Mouse (Mus musculus) MEL (cell line): Measurements from ENCODE around the gene Tnfsf15. TPM values are rescaled to one million over a fixed set of nuclear protein-coding genes. Genes with fewer than 3 reads are reported as not detected.

Source experiments
- DNase-seq: peaks from one replicate; pipeline ENCODE4 v3.0.0; 2011; ENCODE audit warnings: low read depth, low spot score
- H3K27ac ChIP-seq: 2 replicates; pipeline ENCODE4 v1.5.1; 2012; ENCODE audit warnings: low read depth, mild to moderate bottlenecking, control low read depth, low read length, moderate library complexity; ENCODE audit not compliant: control insufficient read depth
- H3K27me3 ChIP-seq, 2 experiments: fragments of 150-350 bp in 1 of 2; sonication (generic) in 1 of 2; 2 replicates each; pipeline ENCODE4 v1.6.1; 2012; ENCODE audit warnings: low read length in 2 of 2, mild to moderate bottlenecking in 2 of 2, improper control_type of control experiment in 1 of 2, moderate library complexity in 1 of 2; ENCODE audit not compliant: insufficient read depth in 2 of 2, control insufficient read depth in 1 of 2
- H3K36me3 ChIP-seq, 2 experiments: 2 replicates each; pipeline ENCODE4 v1.6.1; 2012 to 2014; ENCODE audit warnings: low read length in 2 of 2, improper control_type of control experiment in 1 of 2, inconsistent platforms in 1 of 2, mild to moderate bottlenecking in 1 of 2; ENCODE audit not compliant: insufficient read depth in 2 of 2, control insufficient read depth in 1 of 2
- H3K4me1 ChIP-seq, 2 experiments: fragments of 150-350 bp in 1 of 2; sonication (generic) in 1 of 2; 2 replicates each; pipeline ENCODE4 v1.6.1; 2012; ENCODE audit warnings: low read length in 2 of 2, improper control_type of control experiment in 1 of 2, mild to moderate bottlenecking in 1 of 2; ENCODE audit not compliant: insufficient read depth in 2 of 2, control insufficient read depth in 1 of 2
- H3K4me3 ChIP-seq, 2 experiments: fragments of 150-350 bp in 1 of 2; sonication (generic) in 1 of 2; 2 replicates each; pipeline ENCODE4 v1.5.1; 2012; ENCODE audit warnings: low read depth in 2 of 2, low read length in 2 of 2, mild to moderate bottlenecking in 2 of 2, moderate library complexity in 2 of 2, control low read depth in 1 of 2, improper control_type of control experiment in 1 of 2; ENCODE audit not compliant: control insufficient read depth in 1 of 2, insufficient read depth in 1 of 2
- H3K79me2 ChIP-seq: 2 replicates; pipeline ENCODE4 v1.6.1; 2012; ENCODE audit warnings: mild to moderate bottlenecking, low read length, moderate library complexity; ENCODE audit not compliant: control insufficient read depth, poor library complexity, insufficient read depth
- H3K9ac ChIP-seq: 2 replicates; pipeline ENCODE4 v1.6.1; 2012; ENCODE audit warnings: low read depth, mild to moderate bottlenecking, control low read depth, low read length, moderate library complexity; ENCODE audit not compliant: control insufficient read depth, poor library complexity, severe bottlenecking
- H3K9me3 ChIP-seq: fragments of 150-350 bp; sonication (generic); replicated peaks from 2 replicates; pipeline ENCODE4 v1.6.1; 2012; ENCODE audit warnings: mild to moderate bottlenecking, low read length, improper control_type of control experiment, moderate library complexity; ENCODE audit not compliant: insufficient read depth
- CHD1 ChIP-seq: IDR thresholded peaks from 2 replicates; pipeline ENCODE4 v1.6.1; 2012; ENCODE audit warnings: low read depth, mild to moderate bottlenecking, inconsistent platforms, low read length, improper control_type of control experiment
- CHD2 ChIP-seq: IDR thresholded peaks from 2 replicates; pipeline ENCODE4 v1.6.1; 2011; ENCODE audit warnings: low read length, improper control_type of control experiment
- E2F4 ChIP-seq: IDR thresholded peaks from 2 replicates; pipeline ENCODE4 v1.6.1; 2011; ENCODE audit warnings: low read depth, low read length, improper control_type of control experiment, borderline replicate concordance
- EP300 ChIP-seq, 2 experiments: IDR thresholded peaks; 2 replicates each; pipeline ENCODE4 v1.6.1; 2011; ENCODE audit warnings: improper control_type of control experiment in 2 of 2, low read length in 2 of 2, low read depth in 1 of 2, mild to moderate bottlenecking in 1 of 2
- ETS1 ChIP-seq: IDR thresholded peaks from 2 replicates; pipeline ENCODE4 v1.6.1; 2012; ENCODE audit warnings: low read depth, mild to moderate bottlenecking, inconsistent platforms, low read length, improper control_type of control experiment, moderate library complexity
- JUND ChIP-seq: IDR thresholded peaks from 2 replicates; pipeline ENCODE4 v1.6.1; 2011; ENCODE audit warnings: low read depth, mild to moderate bottlenecking, improper control_type of control experiment, low read length
- KAT2A ChIP-seq: conservative IDR thresholded peaks from 2 replicates; pipeline ENCODE4 v1.6.1; 2012; ENCODE audit warnings: low read depth, low read length, improper control_type of control experiment, inconsistent platforms
- MAFK ChIP-seq: IDR thresholded peaks from 2 replicates; pipeline ENCODE4 v1.6.1; 2011; ENCODE audit warnings: low read depth, mild to moderate bottlenecking, low read length, improper control_type of control experiment, borderline replicate concordance
- MAX ChIP-seq: IDR thresholded peaks from 2 replicates; pipeline ENCODE4 v1.6.1; 2011; ENCODE audit warnings: low read length, improper control_type of control experiment
- MAZ ChIP-seq: IDR thresholded peaks from 2 replicates; pipeline ENCODE4 v1.6.1; 2012; ENCODE audit warnings: low read depth, mild to moderate bottlenecking, inconsistent platforms, low read length, improper control_type of control experiment
- MYB ChIP-seq: IDR thresholded peaks from 2 replicates; pipeline ENCODE4 v1.6.1; 2011; ENCODE audit warnings: mild to moderate bottlenecking, low read depth, low read length, improper control_type of control experiment
- NELFE ChIP-seq: IDR thresholded peaks from 2 replicates; pipeline ENCODE4 v1.6.1; 2011; ENCODE audit warnings: low read depth, low read length, improper control_type of control experiment
- NRF1 ChIP-seq: IDR thresholded peaks from 2 replicates; pipeline ENCODE4 v1.6.1; 2014; ENCODE audit warnings: low read depth, mild to moderate bottlenecking, inconsistent platforms, low read length, improper control_type of control experiment, moderate library complexity; ENCODE audit not compliant: poor library complexity, insufficient read depth, severe bottlenecking
- POLR2AphosphoS2 ChIP-seq: IDR thresholded peaks from 2 replicates; pipeline ENCODE4 v1.6.1; 2011; ENCODE audit warnings: low read length, improper control_type of control experiment
- POLR2AphosphoS5 ChIP-seq: IDR thresholded peaks from 2 replicates; pipeline ENCODE4 v1.6.1; 2012; ENCODE audit warnings: low read depth, borderline replicate concordance, mild to moderate bottlenecking, inconsistent platforms, low read length, moderate library complexity, mixed read lengths
- RAD21 ChIP-seq: IDR thresholded peaks from 2 replicates; pipeline ENCODE4 v1.6.1; 2011; ENCODE audit warnings: mild to moderate bottlenecking, low read depth, low read length, improper control_type of control experiment
- UBTF ChIP-seq: IDR thresholded peaks from 2 replicates; pipeline ENCODE4 v1.6.1; 2012; ENCODE audit warnings: low read depth, mild to moderate bottlenecking, inconsistent platforms, low read length, improper control_type of control experiment, moderate library complexity, borderline replicate concordance; ENCODE audit not compliant: insufficient read depth
- USF1 ChIP-seq: IDR thresholded peaks from 2 replicates; pipeline ENCODE4 v1.6.1; 2014; ENCODE audit warnings: low read depth, mild to moderate bottlenecking, inconsistent platforms, low read length, improper control_type of control experiment, moderate library complexity
- USF2 ChIP-seq, 2 experiments: IDR thresholded peaks; 2 replicates each; pipeline ENCODE4 v1.6.1; 2011 to 2012; ENCODE audit warnings: improper control_type of control experiment in 2 of 2, low read length in 2 of 2, borderline replicate concordance in 1 of 2, inconsistent platforms in 1 of 2, low read depth in 1 of 2, mild to moderate bottlenecking in 1 of 2; ENCODE audit not compliant: insufficient read depth in 1 of 2
- ZMIZ1 ChIP-seq: IDR thresholded peaks from 2 replicates; pipeline ENCODE4 v1.6.1; 2012; ENCODE audit warnings: low read depth, mild to moderate bottlenecking, inconsistent platforms, low read length, improper control_type of control experiment, moderate library complexity
- polyA plus RNA-seq, 2 experiments: library from polyadenylated mRNA; stranded (reverse) in 1 of 2; unstranded in 1 of 2; fragments of >175 nt in 1 of 2; fragments of >200 nt in 1 of 2; gene quantifications; 2 replicates each; pipeline versions ENCODE4 v1.2.1 to v1.2.4; 2012; ENCODE audit warnings: low replicate concordance in 2 of 2, low read depth in 1 of 2; ENCODE audit not compliant: insufficient read length in 2 of 2, insufficient read depth in 1 of 2, missing spikeins in 1 of 2
- total RNA-seq: library from RNA; depleted of rRNA; stranded (reverse); fragments of 300-350 nt; gene quantifications from 2 replicates; pipeline ENCODE4 v1.2.3, GENCODE M21; 2012; rRNA removed

The Tnfsf15 gene
- total RNA-seq (not detected in 2 replicates), polyA plus RNA-seq (not detected)

DNA sequence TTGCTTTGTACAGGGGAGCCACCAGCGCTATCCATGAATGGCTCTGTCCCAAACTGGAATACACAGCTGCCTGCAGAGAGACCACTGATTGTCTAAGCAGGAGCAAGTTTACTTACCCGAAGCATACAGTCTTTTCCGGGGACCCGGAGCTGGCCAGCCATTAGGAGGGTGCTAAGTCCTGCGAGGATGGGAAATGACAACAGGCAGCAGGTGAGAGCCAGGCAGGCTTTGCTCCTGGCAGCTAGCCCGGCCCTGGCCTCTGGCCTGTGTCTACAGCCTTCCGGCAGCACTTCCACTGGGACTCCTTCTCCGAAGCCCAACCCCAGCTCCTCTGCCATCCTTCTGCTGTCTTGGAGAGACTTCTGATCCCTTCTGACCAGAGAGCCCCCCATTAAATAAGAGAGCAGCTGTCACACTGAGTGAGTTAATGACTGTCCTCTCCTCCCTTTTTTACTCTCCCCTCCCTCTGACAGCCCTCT lies at the start of gene Tnfsf15:
Tnfsf15 (minus strand) TSS at position 421 of the 479 bp plus-strand sequence.
- H3K27ac ChIP-seq, result no peak within 1 kb of the TSS
- TF ChIP-seq EP300 (IDR thresholded peaks at IDR 0.05; ENCODE audit: low read depth in 1 of 2, low read length in 2 of 2), result no peak
- TF ChIP-seq POLR2AphosphoS5, result no peak
- TF ChIP-seq NELFE, result no peak
- no peak for TF ChIP-seq CHD2
- no peak for TF ChIP-seq MAX
- TF ChIP-seq USF2 (IDR thresholded peaks at IDR 0.05; ENCODE audit: borderline replicate concordance in 1 of 2, insufficient read depth in 1 of 2, low read depth in 1 of 2, low read length in 2 of 2), result no peak
- TF ChIP-seq RAD21, result no peak
- no peak for TF ChIP-seq MAZ
- no peak for TF ChIP-seq CHD1
- no peak for TF ChIP-seq ETS1
- no peak for TF ChIP-seq NRF1
- no peak for TF ChIP-seq JUND
- TF ChIP-seq USF1, result no peak
- TF ChIP-seq KAT2A, result no peak
- no peak for TF ChIP-seq ZMIZ1
- TF ChIP-seq, all 39 proteins: peak for 0
- DNase-seq, result no peak
- Histone ChIP-seq H3K4me1 (no peaks in the 10 kb centered on the region), H3K9me3 (no peaks in the 10 kb centered on the region; the same call in 1 of the 2 replicates), H3K27me3 (no peaks in the 10 kb centered on the region), H3K79me2 (no peaks in the 10 kb centered on the region), H3K36me3 (no peaks in the 10 kb centered on the region), H3K4me3 (no peak within 1 kb of the TSS), H3K9ac (no peak within 1 kb of the TSS)

- no peak for DNase-seq
- H3K4me3 ChIP-seq, result no peak overlapping the region
- H3K27me3 ChIP-seq, result no peaks in the 10 kb centered on the region
- no peak for TF ChIP-seq MAFK
- TF ChIP-seq UBTF, result no peak
- TF ChIP-seq POLR2AphosphoS2, result no peak
- TF ChIP-seq KAT2A, result no peak
- TF ChIP-seq E2F4, result no peak
- TF ChIP-seq MYB, result no peak
- H3K79me2 ChIP-seq, result no peaks in the 10 kb centered on the region
- no peak overlapping the region for H3K27ac ChIP-seq
- H3K36me3 ChIP-seq, result no peaks in the 10 kb centered on the region
- no peaks in the 10 kb centered on the region for H3K9me3 ChIP-seq
- H3K4me1 ChIP-seq, result no peaks in the 10 kb centered on the region
- no peak overlapping the region for H3K9ac ChIP-seq
Observed at GRCm38 (mm10) chr4:63792328-63792727, 47.4 kb upstream of the Tnfsf15 start.
